Mouse (Mus musculus) adrenal gland, adult 2 months (tissue): ENCODE measurements at regions not wholly inside any gene's neighbourhood (a gene's known extent, or its start where the extent isn't known, plus 50 kb on each side); places are given as distances from the start of the nearest gene placed in this dataset.

Experiments used
- DNase-seq: peaks from one replicate; pipeline ENCODE4 v3.0.0; 2021

GRCm38 (mm10) chr1:61419839-61420238 is 218.8 kb upstream of the Pard3b start:
- no peak for DNase-seq

GRCm38 (mm10) chr1:61423253-61423652 is 215.4 kb upstream of the Pard3b start:
- DNase-seq = no peak

- DNase-seq = no peak
Measured at GRCm38 (mm10) chr1:61428706-61429501, 209.7 kb upstream of the Pard3b start.

GRCm38 (mm10) chr1:61437603-61438002 is 201.0 kb upstream of the Pard3b start:
- no peak for DNase-seq

GRCm38 (mm10) chr1:61461435-61461834 is 177.2 kb upstream of the Pard3b start:
- DNase-seq = no peak

- peak; percentile 20 for DNase-seq
Measured at GRCm38 (mm10) chr1:61470617-61471214, 167.9 kb upstream of the Pard3b start.

GRCm38 (mm10) chr1:61471779-61472578 is 166.6 kb upstream of the Pard3b start:
- DNase-seq = no peak

GRCm38 (mm10) chr1:61472579-61473242 is 165.9 kb upstream of the Pard3b start:
- no peak for DNase-seq

- DNase-seq = peak; percentile 2
Measured at GRCm38 (mm10) chr1:61485459-61485858, 153.2 kb upstream of the Pard3b start.

- no peak for DNase-seq
Measured at GRCm38 (mm10) chr1:61524886-61525285, 113.7 kb upstream of the Pard3b start.

- DNase-seq = no peak
Measured at GRCm38 (mm10) chr1:61525881-61526280, 112.7 kb upstream of the Pard3b start.

GRCm38 (mm10) chr1:61528757-61529156 is 109.9 kb upstream of the Pard3b start:
- DNase-seq = no peak

GRCm38 (mm10) chr1:61530166-61530565 is 108.5 kb upstream of the Pard3b start:
- no peak for DNase-seq

GRCm38 (mm10) chr1:61531487-61531886 is 107.1 kb upstream of the Pard3b start:
- no peak for DNase-seq

GRCm38 (mm10) chr1:61540081-61540480 is 98.5 kb upstream of the Pard3b start:
- no peak for DNase-seq

- no peak for DNase-seq
Measured at GRCm38 (mm10) chr1:61541166-61541565, 97.5 kb upstream of the Pard3b start.

GRCm38 (mm10) chr1:61552577-61553517 is 85.8 kb upstream of the Pard3b start:
- peak; percentile 43 for DNase-seq

- DNase-seq = no peak
Measured at GRCm38 (mm10) chr1:61559514-61559913, 79.1 kb upstream of the Pard3b start.

GRCm38 (mm10) chr1:61562091-61562490 is 76.5 kb upstream of the Pard3b start:
- DNase-seq = no peak

- DNase-seq = no peak
Measured at GRCm38 (mm10) chr1:61565471-61565870, 73.2 kb upstream of the Pard3b start.

- DNase-seq = no peak
Measured at GRCm38 (mm10) chr1:61574276-61574675, 64.3 kb upstream of the Pard3b start.
